8 mouse cellular contexts compared by ENCODE assay signal in genomic region chr16:32608712-32609400, GRCm38 (mm10). TPM values are rescaled to one million over a fixed set of nuclear protein-coding genes. Genes with fewer than 3 reads are reported as not detected.
DNase-seq lines count a peak whose midpoint lies in the region; ATAC-seq and TF ChIP-seq lines count a peak whose summit lies in the region.

TSS of gene Tfrc (plus strand) at chr16:32608920.

- H3K27me3 ChIP-seq in megakaryocyte, embryonic 14.5 days (replicated peaks): no peaks in the 10 kb centered on the region

- H3K9me3 ChIP-seq in megakaryocyte, embryonic 14.5 days: no peaks in the 10 kb centered on the region

- H3K36me3 ChIP-seq in megakaryocyte, embryonic 14.5 days (replicated peaks; ENCODE audit: low read length): peaks cover 8% of the 10 kb centered on the region

- peak within 1 kb of the TSS; percentile 84 for H3K4me3 ChIP-seq in cortical plate, adult 2 months (ENCODE audit: insufficient read depth, low read length)
- peak within 1 kb of the TSS; percentile 99 for H3K4me3 ChIP-seq in megakaryocyte, embryonic 14.5 days (replicated peaks)

- TF ChIP-seq POLR2A in cortical plate, adult 2 months (IDR thresholded peaks at IDR 0.05; ENCODE audit: extremely low read depth, insufficient read depth, low read length): peak; percentile 98

- TF ChIP-seq CTCF in cortical plate, adult 2 months (IDR thresholded peaks at IDR 0.05; ENCODE audit: extremely low read depth, insufficient read depth, low read length): no peak

- H3K4me1 ChIP-seq in cortical plate, adult 2 months (ENCODE audit: control insufficient read depth, insufficient read depth, low read length): peaks cover 1% of the 10 kb centered on the region; the same call in 1 of the 2 replicates
- peaks cover 42% of the 10 kb centered on the region for H3K4me1 ChIP-seq in megakaryocyte, embryonic 14.5 days

- H3K27ac ChIP-seq in cortical plate, adult 2 months (ENCODE audit: insufficient read depth, low read length): peak within 1 kb of the TSS; percentile 79; the same call in 1 of the 2 replicates

- DNase-seq in gastrocnemius, adult 8-10 months (ENCODE audit: low spot score in 2 of 2): peak; percentile 91 to 95
- DNase-seq in hindlimb bud, embryonic 11.5 days (ENCODE audit: extremely low spot score, low read depth, low spot score): peak; percentile 93
- DNase-seq in left cerebral cortex, adult 8-10 months (ENCODE audit: low spot score in 2 of 2): peak; percentile 94 to 97
- DNase-seq in right cerebral cortex, postnatal 10 days (ENCODE audit: low spot score in 2 of 2): peak; percentile 98
- peak; percentile 94 for DNase-seq in urinary bladder, postnatal 25 days (ENCODE audit: low spot score)

- peak; percentile 93 for ATAC-seq in activated CD4-positive, CD25-positive, alpha-beta regulatory T cell, adult 4 months

RNA-seq across cellular contexts. Expression of gene Tfrc, which starts in this region (rescaled TPM):
- polyA plus RNA-seq in activated CD4-positive, CD25-positive, alpha-beta regulatory T cell, adult 4 months (2017; shearing (Covaris generic)): 10 to 100 TPM; 19.2 to 22.1 TPM
- 77.7 and 82.2 TPM in 2 replicates for polyA plus RNA-seq in cortical plate, adult 2 months (2012; rRNA removed)
- total RNA-seq in gastrocnemius, adult 8-10 months (2022): 10 to 100 TPM; 46.2 to 82.1 (median 70.2) TPM
- 10 to 100 TPM; 70.9 to 85.1 (median 81.6) TPM for total RNA-seq in left cerebral cortex, adult 8-10 months (2022)
- polyA plus RNA-seq in megakaryocyte, embryonic 14.5 days (2012; ENCODE audit: insufficient read depth, low replicate concordance): 1.3 and 4.3 TPM in 2 replicates

Comparison
In these comparisons a context has a peak if more than half of its experiments do, and no peak if none do; other contexts are left out.
1. Peak in every context shown above with its lines: DNase-seq, ATAC-seq, H3K4me3 ChIP-seq and H3K27ac ChIP-seq.